Mouse (Mus musculus) limb, embryonic 10.5 days (tissue): ENCODE measurements around the gene Olfr1355. TPM values are rescaled to one million over a fixed set of nuclear protein-coding genes. Genes with fewer than 3 reads are reported as not detected.
"Not testable (repeated sequence)": the region's sequence is repeated elsewhere in the genome, so short reads cannot be mapped to it uniquely, and the experiment has no call there.

ENCODE experiments used
- DNase-seq: peaks from one replicate; pipeline ENCODE4 v3.0.0-alpha.2; 2017; ENCODE audit warnings: low spot score
- H3K27ac ChIP-seq: fragments of 300-500 bp; sonication (generic); 2 replicates; pipeline ENCODE4 v1.5.1; 2016; ENCODE audit warnings: mild to moderate bottlenecking
- H3K27me3 ChIP-seq: fragments of 300-500 bp; sonication (generic); 2 replicates; pipeline ENCODE4 v1.6.1; 2016; ENCODE audit warnings: low read depth, mild to moderate bottlenecking; ENCODE audit not compliant: poor library complexity, severe bottlenecking
- H3K36me3 ChIP-seq: fragments of 300-500 bp; sonication (generic); 2 replicates; pipeline ENCODE4 v1.6.1; 2016; ENCODE audit warnings: mild to moderate bottlenecking, moderate library complexity
- H3K4me1 ChIP-seq: fragments of 300-500 bp; sonication (generic); 2 replicates; pipeline ENCODE4 v1.6.1; 2016
- H3K4me3 ChIP-seq: fragments of 300-500 bp; sonication (generic); 2 replicates; pipeline ENCODE4 v1.5.1; 2016; ENCODE audit warnings: mild to moderate bottlenecking, moderate library complexity
- H3K9me3 ChIP-seq: fragments of 300-500 bp; sonication (generic); replicated peaks from 2 replicates; pipeline ENCODE4 v1.6.1; 2016; ENCODE audit warnings: mild to moderate bottlenecking
- whole genome bisulfite sequencing: fragments of 180-500 bp; shearing (Covaris S2); methylation state at CpG from one replicate; pipeline ENCODE4 v1.1.7; 2016; 5-methylcytosine and 5-hydroxymethylcytosine counted together
- polyA plus RNA-seq: library from polyadenylated mRNA; unstranded; fragments of >200 nt; fragmentation: Nextera tagmentation; extraction: Ambion mirVana; gene quantifications from 2 replicates; pipeline ENCODE4 v1.2.1, GENCODE M21; 2016

Olfr1355 gene
- polyA plus RNA-seq = not detected in 2 replicates

GRCm38 (mm10) chr10:78875240-78875639 lies at the start of gene Olfr1355:
Gene Olfr1355, plus strand, starts transcription at chr10:78875540.
- no peak within 1 kb of the TSS for H3K27ac ChIP-seq
- H3K9me3 ChIP-seq = no peaks in the 10 kb centered on the region
- H3K27me3 ChIP-seq = no peaks in the 10 kb centered on the region
- H3K36me3 ChIP-seq = no peaks in the 10 kb centered on the region
- WGBS = 79% methylated on average over 2 of the region's 2 CpGs
- no peak for DNase-seq
- no peak within 1 kb of the TSS for H3K4me3 ChIP-seq
- no peaks in the 10 kb centered on the region for H3K4me1 ChIP-seq

DNA sequence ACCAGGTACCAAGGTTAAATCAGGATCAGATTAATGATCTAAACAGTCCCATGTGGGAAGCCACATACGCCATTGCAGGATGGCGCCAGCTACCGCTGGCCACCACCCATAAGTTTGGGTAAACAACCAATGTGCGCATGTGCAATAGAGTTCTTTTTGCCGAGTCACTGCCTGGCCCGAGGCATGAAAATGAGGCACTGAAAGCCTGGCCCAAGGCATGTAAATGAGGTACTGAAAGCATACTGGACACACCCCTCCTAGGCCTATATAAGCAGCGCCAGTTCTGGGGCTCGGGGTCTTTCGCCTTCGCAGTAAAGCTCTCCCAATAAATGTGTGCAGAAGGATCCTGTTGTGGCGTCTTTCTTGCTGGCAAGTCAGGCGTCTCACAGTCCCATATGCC lies 34.9 kb upstream of the Olfr1355 start:
- not testable (repeated sequence) for DNase-seq, H3K9me3 ChIP-seq, H3K27me3 ChIP-seq, H3K4me3 ChIP-seq, H3K4me1 ChIP-seq, H3K36me3 ChIP-seq, H3K27ac ChIP-seq
- whole genome bisulfite sequencing = 94% methylated on average over 12 of the region's 12 CpGs

- WGBS = 90% methylated on average over 2 of the region's 2 CpGs
- H3K27ac ChIP-seq = no peak within 1 kb of the TSS
- H3K4me1 ChIP-seq = no peaks in the 10 kb centered on the region
Observed at GRCm38 (mm10) chr10:78852066-78852465, 23.3 kb upstream of the Olfr1355 start, which contains the start of gene Olfr1356. Gene Olfr1356, minus strand, starts transcription at chr10:78852166.

GRCm38 (mm10) chr10:78912871-78913270 lies 37.5 kb downstream of the Olfr1355 start, which contains the start of gene Olfr1354:
Gene Olfr1354, plus strand, starts transcription at chr10:78913171.
- 89% methylated on average over 1 of the region's 1 CpGs for whole genome bisulfite sequencing
- not testable (repeated sequence) for H3K4me3 ChIP-seq, H3K27me3 ChIP-seq

More at GRCm38 (mm10) chr10:78852066-78852465, 23.3 kb upstream of the Olfr1355 start, which contains the start of gene Olfr1356:
- DNase-seq = no peak
- no peak within 1 kb of the TSS for H3K4me3 ChIP-seq
- no peaks in the 10 kb centered on the region for H3K27me3 ChIP-seq
- no peaks in the 10 kb centered on the region for H3K36me3 ChIP-seq
- no peaks in the 10 kb centered on the region for H3K9me3 ChIP-seq

More at GRCm38 (mm10) chr10:78912871-78913270, 37.5 kb downstream of the Olfr1355 start, which contains the start of gene Olfr1354:
- H3K9me3 ChIP-seq, H3K36me3 ChIP-seq, DNase-seq, H3K4me1 ChIP-seq, H3K27ac ChIP-seq: not testable (repeated sequence)

Other genes starting within 250 kb of the Olfr1355 start
- gene Casp14, start 157.2 kb upstream of the Olfr1355 start, polyA plus RNA-seq = 0.06 TPM in 1 of 2 replicates, not detected in the other
- 0.14 and 0.20 TPM in 2 replicates for gene Ccdc105, start 122.5 kb upstream of the Olfr1355 start, polyA plus RNA-seq
- 0.49 and 1.1 TPM in 2 replicates for gene Slc1a6, start 95.0 kb upstream of the Olfr1355 start, polyA plus RNA-seq
- not detected in 2 replicates for gene Olfr1356, start 23.4 kb upstream of the Olfr1355 start, polyA plus RNA-seq
- gene Olfr1354, start 37.6 kb downstream of the Olfr1355 start, polyA plus RNA-seq = not detected in 2 replicates
- gene Olfr8, start 75.1 kb downstream of the Olfr1355 start, polyA plus RNA-seq = not detected in 2 replicates
- gene Olfr1353, start 87.8 kb downstream of the Olfr1355 start, polyA plus RNA-seq = not detected in 2 replicates
- not detected in 2 replicates for gene Olfr1352, start 105.5 kb downstream of the Olfr1355 start, polyA plus RNA-seq
- not detected in 2 replicates for gene Olfr1351, start 136.9 kb downstream of the Olfr1355 start, polyA plus RNA-seq
- gene Olfr57, start 153.2 kb downstream of the Olfr1355 start, polyA plus RNA-seq = 0.14 TPM in 1 of 2 replicates, not detected in the other
- gene 2610008E11Rik, start 222.1 kb downstream of the Olfr1355 start, polyA plus RNA-seq = 28.8 and 37.2 TPM in 2 replicates